Mouse (Mus musculus) MEL (cell line): ENCODE data around the gene Ddi2. TPM values are rescaled to one million over a fixed set of nuclear protein-coding genes. Genes with fewer than 3 reads are reported as not detected.
"Not testable (repeated sequence)": the region's sequence is repeated elsewhere in the genome, so short reads cannot be mapped to it uniquely, and the experiment has no call there.

Source experiments
- DNase-seq: peaks from one replicate; pipeline ENCODE4 v3.0.0; 2011; ENCODE audit warnings: low read depth, low spot score
- H3K27ac ChIP-seq: 2 replicates; pipeline ENCODE4 v1.5.1; 2012; ENCODE audit warnings: low read depth, mild to moderate bottlenecking, control low read depth, low read length, moderate library complexity; ENCODE audit not compliant: control insufficient read depth
- H3K27me3 ChIP-seq, 2 experiments: fragments of 150-350 bp in 1 of 2; sonication (generic) in 1 of 2; 2 replicates each; pipeline ENCODE4 v1.6.1; 2012; ENCODE audit warnings: low read length in 2 of 2, mild to moderate bottlenecking in 2 of 2, improper control_type of control experiment in 1 of 2, moderate library complexity in 1 of 2; ENCODE audit not compliant: insufficient read depth in 2 of 2, control insufficient read depth in 1 of 2
- H3K36me3 ChIP-seq, 2 experiments: 2 replicates each; pipeline ENCODE4 v1.6.1; 2012 to 2014; ENCODE audit warnings: low read length in 2 of 2, improper control_type of control experiment in 1 of 2, inconsistent platforms in 1 of 2, mild to moderate bottlenecking in 1 of 2; ENCODE audit not compliant: insufficient read depth in 2 of 2, control insufficient read depth in 1 of 2
- H3K4me1 ChIP-seq, 2 experiments: fragments of 150-350 bp in 1 of 2; sonication (generic) in 1 of 2; 2 replicates each; pipeline ENCODE4 v1.6.1; 2012; ENCODE audit warnings: low read length in 2 of 2, improper control_type of control experiment in 1 of 2, mild to moderate bottlenecking in 1 of 2; ENCODE audit not compliant: insufficient read depth in 2 of 2, control insufficient read depth in 1 of 2
- H3K4me3 ChIP-seq, 2 experiments: fragments of 150-350 bp in 1 of 2; sonication (generic) in 1 of 2; 2 replicates each; pipeline ENCODE4 v1.5.1; 2012; ENCODE audit warnings: low read depth in 2 of 2, low read length in 2 of 2, mild to moderate bottlenecking in 2 of 2, moderate library complexity in 2 of 2, control low read depth in 1 of 2, improper control_type of control experiment in 1 of 2; ENCODE audit not compliant: control insufficient read depth in 1 of 2, insufficient read depth in 1 of 2
- H3K79me2 ChIP-seq: 2 replicates; pipeline ENCODE4 v1.6.1; 2012; ENCODE audit warnings: mild to moderate bottlenecking, low read length, moderate library complexity; ENCODE audit not compliant: control insufficient read depth, poor library complexity, insufficient read depth
- H3K9ac ChIP-seq: 2 replicates; pipeline ENCODE4 v1.6.1; 2012; ENCODE audit warnings: low read depth, mild to moderate bottlenecking, control low read depth, low read length, moderate library complexity; ENCODE audit not compliant: control insufficient read depth, poor library complexity, severe bottlenecking
- H3K9me3 ChIP-seq: fragments of 150-350 bp; sonication (generic); replicated peaks from 2 replicates; pipeline ENCODE4 v1.6.1; 2012; ENCODE audit warnings: mild to moderate bottlenecking, low read length, improper control_type of control experiment, moderate library complexity; ENCODE audit not compliant: insufficient read depth
- CTCF ChIP-seq, 3 experiments: IDR thresholded peaks in 2 of 3; conservative IDR thresholded peaks in 1 of 3; 2 replicates each; pipeline ENCODE4 v1.5.1; 2011 to 2012; ENCODE audit warnings: low read length in 3 of 3, low read depth in 2 of 3, mild to moderate bottlenecking in 2 of 3, improper control_type of control experiment in 1 of 3, inconsistent platforms in 1 of 3, mixed read lengths in 1 of 3, moderate library complexity in 1 of 3; ENCODE audit not compliant: control insufficient read depth in 1 of 3, insufficient read depth in 1 of 3, poor library complexity in 1 of 3, severe bottlenecking in 1 of 3
- ELF1 ChIP-seq: IDR thresholded peaks from 2 replicates; pipeline ENCODE4 v1.6.1; 2014; ENCODE audit warnings: low read depth, mild to moderate bottlenecking, inconsistent platforms, low read length, improper control_type of control experiment, moderate library complexity
- EP300 ChIP-seq, 2 experiments: IDR thresholded peaks; 2 replicates each; pipeline ENCODE4 v1.6.1; 2011; ENCODE audit warnings: improper control_type of control experiment in 2 of 2, low read length in 2 of 2, low read depth in 1 of 2, mild to moderate bottlenecking in 1 of 2
- ETS1 ChIP-seq: IDR thresholded peaks from 2 replicates; pipeline ENCODE4 v1.6.1; 2012; ENCODE audit warnings: low read depth, mild to moderate bottlenecking, inconsistent platforms, low read length, improper control_type of control experiment, moderate library complexity
- GATA1 ChIP-seq: IDR thresholded peaks from 2 replicates; pipeline ENCODE4 v1.6.1; 2011; ENCODE audit warnings: low read depth, low read length, improper control_type of control experiment
- HCFC1 ChIP-seq: IDR thresholded peaks from 2 replicates; pipeline ENCODE4 v1.6.1; 2012; ENCODE audit warnings: low read depth, mild to moderate bottlenecking, inconsistent platforms, low read length, improper control_type of control experiment, moderate library complexity
- KAT2A ChIP-seq: conservative IDR thresholded peaks from 2 replicates; pipeline ENCODE4 v1.6.1; 2012; ENCODE audit warnings: low read depth, low read length, improper control_type of control experiment, inconsistent platforms
- MAZ ChIP-seq: IDR thresholded peaks from 2 replicates; pipeline ENCODE4 v1.6.1; 2012; ENCODE audit warnings: low read depth, mild to moderate bottlenecking, inconsistent platforms, low read length, improper control_type of control experiment
- MYC ChIP-seq: IDR thresholded peaks from 2 replicates; pipeline ENCODE4 v1.6.1; 2011; ENCODE audit warnings: low read depth, mild to moderate bottlenecking, low read length, improper control_type of control experiment, moderate library complexity
- NELFE ChIP-seq: IDR thresholded peaks from 2 replicates; pipeline ENCODE4 v1.6.1; 2011; ENCODE audit warnings: low read depth, low read length, improper control_type of control experiment
- POLR2A ChIP-seq, 2 experiments: IDR thresholded peaks; 2 replicates each; pipeline ENCODE4 v1.6.1; 2011 to 2012; ENCODE audit warnings: low read length in 2 of 2, mild to moderate bottlenecking in 2 of 2, control low read depth in 1 of 2, improper control_type of control experiment in 1 of 2, low read depth in 1 of 2, moderate library complexity in 1 of 2; ENCODE audit not compliant: control insufficient read depth in 1 of 2, insufficient read depth in 1 of 2, poor library complexity in 1 of 2
- RAD21 ChIP-seq: IDR thresholded peaks from 2 replicates; pipeline ENCODE4 v1.6.1; 2011; ENCODE audit warnings: mild to moderate bottlenecking, low read depth, low read length, improper control_type of control experiment
- RCOR1 ChIP-seq: IDR thresholded peaks from 2 replicates; pipeline ENCODE4 v1.6.1; 2012; ENCODE audit warnings: low read depth, mild to moderate bottlenecking, inconsistent platforms, low read length, improper control_type of control experiment
- SMC3 ChIP-seq: IDR thresholded peaks from 2 replicates; pipeline ENCODE4 v1.6.1; 2011; ENCODE audit warnings: low read depth, low read length, improper control_type of control experiment
- TCF12 ChIP-seq: IDR thresholded peaks from 2 replicates; pipeline ENCODE4 v1.6.1; 2014; ENCODE audit warnings: low read depth, mild to moderate bottlenecking, inconsistent platforms, low read length, improper control_type of control experiment, moderate library complexity
- USF2 ChIP-seq, 2 experiments: IDR thresholded peaks; 2 replicates each; pipeline ENCODE4 v1.6.1; 2011 to 2012; ENCODE audit warnings: improper control_type of control experiment in 2 of 2, low read length in 2 of 2, borderline replicate concordance in 1 of 2, inconsistent platforms in 1 of 2, low read depth in 1 of 2, mild to moderate bottlenecking in 1 of 2; ENCODE audit not compliant: insufficient read depth in 1 of 2
- ZC3H11A ChIP-seq: IDR thresholded peaks from 2 replicates; pipeline ENCODE4 v1.6.1; 2012; ENCODE audit warnings: low read depth, mild to moderate bottlenecking, inconsistent platforms, low read length, improper control_type of control experiment
- ZKSCAN1 ChIP-seq: IDR thresholded peaks from 2 replicates; pipeline ENCODE4 v1.6.1; 2012; ENCODE audit warnings: low read depth, mild to moderate bottlenecking, inconsistent platforms, low read length, improper control_type of control experiment, moderate library complexity
- ZNF384 ChIP-seq: IDR thresholded peaks from 2 replicates; pipeline ENCODE4 v1.6.1; 2012; ENCODE audit warnings: low read depth, mild to moderate bottlenecking, inconsistent platforms, low read length, improper control_type of control experiment
- polyA plus RNA-seq, 2 experiments: library from polyadenylated mRNA; stranded (reverse) in 1 of 2; unstranded in 1 of 2; fragments of >175 nt in 1 of 2; fragments of >200 nt in 1 of 2; gene quantifications; 2 replicates each; pipeline versions ENCODE4 v1.2.1 to v1.2.4; 2012; ENCODE audit warnings: low replicate concordance in 2 of 2, low read depth in 1 of 2; ENCODE audit not compliant: insufficient read length in 2 of 2, insufficient read depth in 1 of 2, missing spikeins in 1 of 2
- total RNA-seq: library from RNA; depleted of rRNA; stranded (reverse); fragments of 300-350 nt; gene quantifications from 2 replicates; pipeline ENCODE4 v1.2.3, GENCODE M21; 2012

Ddi2 gene
- total and polyA plus RNA-seq, 3 experiments, result 40.7 to 42.8 TPM; not detected in 1

GRCm38 (mm10) chr4:141773019-141773418, 49.8 kb upstream of the Ddi2 start:
- not testable (repeated sequence) for H3K4me3 ChIP-seq, H3K27me3 ChIP-seq, H3K9me3 ChIP-seq, H3K9ac ChIP-seq
- DNase-seq, result peak; percentile 32
- peaks cover 3 to 25% of the 10 kb centered on the region in 2 experiments for H3K36me3 ChIP-seq
- H3K4me1 ChIP-seq, result peaks cover 14 to 19% of the 10 kb centered on the region in 2 experiments
- TF ChIP-seq MYC (peak; percentile 57; the same call in 1 of the 2 replicates), CTCF (IDR thresholded peaks at IDR 0.05 in 2 of 3, conservative IDR thresholded peaks at IDR 0.05 in 1 of 3; ENCODE audit: control insufficient read depth in 1 of 3, insufficient read depth in 1 of 3, low read depth in 2 of 3, low read length in 3 of 3, poor library complexity in 1 of 3, severe bottlenecking in 1 of 3) (peak in 2 of 3 experiments; percentile 32 to 42; a peak in 5 of 6 replicates), SMC3 (peak; percentile 44), ZC3H11A (peak; percentile 20; the same call in 1 of the 2 replicates), RAD21 (peak; percentile 21)
- TF ChIP-seq, all 39 proteins: peak for 5; not testable (repeated sequence) for 34
- not testable (repeated sequence) for H3K79me2 ChIP-seq, H3K27ac ChIP-seq

DNA sequence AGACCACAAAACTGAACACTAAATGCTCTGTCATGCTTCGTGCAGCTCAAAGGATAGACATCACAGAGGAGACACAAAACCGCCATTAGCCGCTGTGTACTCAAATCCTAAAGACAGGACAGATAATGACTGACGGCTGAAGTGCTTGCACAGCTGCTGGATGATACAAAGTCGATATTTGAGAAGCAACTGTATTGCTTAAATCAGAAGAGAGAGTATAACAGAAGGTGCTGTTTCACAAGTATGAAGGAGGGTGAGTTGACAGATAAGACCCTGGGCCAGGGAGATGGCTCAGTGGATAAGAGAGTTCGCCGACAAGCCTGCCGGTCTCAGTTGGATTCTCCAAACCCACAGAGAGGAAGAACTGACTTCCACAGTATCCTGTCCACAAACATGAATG, 48.6 kb upstream of the Ddi2 start:
- Histone ChIP-seq H3K9me3 (no peaks in the 10 kb centered on the region), H3K79me2 (no peaks in the 10 kb centered on the region), H3K36me3 (peaks cover 3 to 31% of the 10 kb centered on the region in 2 experiments), H3K27ac (peak overlapping the region; percentile 25), H3K4me1 (peaks cover 17 to 29% of the 10 kb centered on the region in 2 experiments), H3K4me3 (no peak overlapping the region), H3K27me3 (no peaks in the 10 kb centered on the region), H3K9ac (0 out of 2 replicates have a peak overlapping the region, but pooled peaks have one; percentile 1)
- TF ChIP-seq KAT2A (no peak), TCF12 (peak; percentile 53), RCOR1 (0 out of 2 replicates have a peak, but pooled peaks have one; percentile 36), POLR2A (IDR thresholded peaks at IDR 0.05; ENCODE audit: control insufficient read depth in 1 of 2, insufficient read depth in 1 of 2, low read depth in 1 of 2, low read length in 2 of 2, poor library complexity in 1 of 2) (no peak), MAZ (no peak), EP300 (IDR thresholded peaks at IDR 0.05; ENCODE audit: low read depth in 1 of 2, low read length in 2 of 2) (0 out of 4 replicates have a peak, but pooled peaks have one; percentile 33), SMC3 (no peak), ELF1 (no peak), USF2 (IDR thresholded peaks at IDR 0.05; ENCODE audit: borderline replicate concordance in 1 of 2, insufficient read depth in 1 of 2, low read depth in 1 of 2, low read length in 2 of 2) (no peak), ZNF384 (no peak), ZKSCAN1 (no peak), GATA1 (peak; percentile 78), HCFC1 (no peak), ETS1 (peak; percentile 56), NELFE (no peak)
- DNase-seq, result peak; percentile 56
